Mouse (Mus musculus) lung, embryonic 15.5 days (tissue): Measurements from ENCODE around the gene Chchd6. TPM values are rescaled to one million over a fixed set of nuclear protein-coding genes. Genes with fewer than 3 reads are reported as not detected.
A peak's percentile ranks its signal among the peaks of the same experiment; 100 is the strongest.

ENCODE experiments used
- ATAC-seq: fragments of 200-750 bp; cut with Nextera tagmentation; 2 replicates; pipeline ENCODE4 v1.8.0; 2017; ENCODE audit warnings: moderate number of reproducible peaks, borderline replicate concordance; ENCODE audit not compliant: low FRiP score, low TSS enrichment; ENCODE audit errors: extremely low read depth
- H3K27ac ChIP-seq: fragments of 300-500 bp; sonication (generic); 2 replicates; pipeline ENCODE4 v1.5.1; 2015; ENCODE audit warnings: moderate library complexity, mild to moderate bottlenecking, inconsistent platforms
- H3K27me3 ChIP-seq: fragments of 300-500 bp; sonication (generic); 2 replicates; pipeline ENCODE4 v1.6.1; 2015; ENCODE audit warnings: inconsistent platforms
- H3K36me3 ChIP-seq: fragments of 300-500 bp; sonication (generic); 2 replicates; pipeline ENCODE4 v1.6.1; 2015; ENCODE audit warnings: inconsistent platforms
- H3K4me1 ChIP-seq: fragments of 300-500 bp; sonication (generic); 2 replicates; pipeline ENCODE4 v1.6.1; 2015; ENCODE audit warnings: inconsistent platforms
- H3K4me2 ChIP-seq: fragments of 300-500 bp; sonication (generic); 2 replicates; pipeline ENCODE4 v1.6.1; 2015; ENCODE audit warnings: inconsistent platforms, mild to moderate bottlenecking, moderate library complexity
- H3K4me3 ChIP-seq: fragments of 300-500 bp; sonication (generic); 2 replicates; pipeline ENCODE4 v1.5.1; 2015; ENCODE audit warnings: mild to moderate bottlenecking, inconsistent platforms
- H3K9ac ChIP-seq: fragments of 300-500 bp; sonication (generic); 2 replicates; pipeline ENCODE4 v1.6.1; 2015; ENCODE audit warnings: inconsistent platforms
- H3K9me3 ChIP-seq: fragments of 300-500 bp; sonication (generic); 2 replicates; pipeline ENCODE4 v1.6.1; 2016; ENCODE audit warnings: inconsistent platforms
- WGBS: fragments of 180-500 bp; shearing (Covaris S2); methylation state at CpG from one replicate; pipeline ENCODE4 v1.1.7; 2015; 5-methylcytosine and 5-hydroxymethylcytosine counted together
- polyA plus RNA-seq: library from polyadenylated mRNA; unstranded; fragments of >200 nt; fragmentation: Nextera tagmentation; extraction: Ambion mirVana; gene quantifications from 2 replicates; pipeline ENCODE4 v1.2.1, GENCODE M21; 2015

The Chchd6 gene
- polyA plus RNA-seq, 1 experiment from 2014 or later: 60.8 TPM

DNA sequence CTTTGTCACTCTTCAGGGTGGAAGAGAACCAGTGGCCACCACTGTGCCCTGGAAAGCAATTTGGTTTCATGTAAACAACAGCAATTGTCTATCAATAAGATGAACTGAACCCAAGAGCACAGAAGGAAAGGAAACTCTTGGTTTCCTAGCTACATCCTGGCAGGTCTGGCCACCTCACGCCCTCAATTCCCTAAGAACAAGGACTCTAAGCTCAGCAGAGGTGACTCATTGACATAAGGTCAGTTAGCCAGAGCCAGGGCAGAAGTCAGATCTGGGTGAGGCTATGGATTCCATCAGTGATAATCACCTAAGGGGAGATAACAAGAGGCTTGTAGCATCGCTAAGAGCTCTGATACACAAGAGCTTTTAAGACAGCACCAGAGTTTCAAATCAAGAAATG lies 137.9 kb downstream of the Chchd6 start:
- 65% methylated on average over 2 of the region's 2 CpGs for WGBS
- Histone ChIP-seq H3K9me3 (no peaks in the 10 kb centered on the region), H3K4me2 (no peak overlapping the region), H3K4me1 (peaks cover 40% of the 10 kb centered on the region), H3K4me3 (no peak overlapping the region), H3K9ac (no peak overlapping the region), H3K27ac (no peak overlapping the region), H3K27me3 (no peaks in the 10 kb centered on the region), H3K36me3 (no peaks in the 10 kb centered on the region)
- no peak for ATAC-seq

DNA sequence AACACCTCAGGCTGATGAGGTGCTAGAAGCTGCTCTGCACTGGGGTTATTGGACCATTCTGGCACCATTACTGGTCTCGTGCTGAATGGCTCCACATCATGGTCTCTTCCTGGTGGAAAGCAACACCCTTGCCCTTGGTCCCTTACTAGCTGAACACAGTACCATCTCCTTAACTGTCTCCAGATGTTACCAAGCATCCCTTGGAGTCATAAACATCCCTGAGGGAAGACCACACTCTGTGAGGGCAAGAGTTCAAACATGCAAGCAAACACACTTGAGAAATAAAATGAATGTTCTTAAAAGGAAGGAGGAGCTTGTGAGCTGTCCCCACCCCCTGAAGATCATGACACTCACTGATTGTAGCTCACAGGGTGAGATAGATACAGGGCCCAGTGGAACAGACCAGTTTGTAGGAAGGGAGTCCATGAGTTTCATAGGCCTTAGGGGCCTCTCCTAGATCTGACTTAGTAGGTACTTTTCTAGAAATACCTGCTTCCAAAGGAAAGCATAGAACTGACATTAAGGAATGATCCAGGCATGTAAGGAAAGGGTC lies 139.0 kb downstream of the Chchd6 start:
- Histone ChIP-seq H3K4me2 (no peak overlapping the region), H3K27me3 (no peaks in the 10 kb centered on the region), H3K9ac (no peak overlapping the region), H3K4me1 (peaks cover 29% of the 10 kb centered on the region), H3K9me3 (no peaks in the 10 kb centered on the region), H3K36me3 (no peaks in the 10 kb centered on the region), H3K27ac (no peak overlapping the region), H3K4me3 (no peak overlapping the region)
- peak; percentile 32; the same call in 1 of the 2 replicates for ATAC-seq
- 41% methylated on average over 1 of the region's 1 CpGs for WGBS

DNA sequence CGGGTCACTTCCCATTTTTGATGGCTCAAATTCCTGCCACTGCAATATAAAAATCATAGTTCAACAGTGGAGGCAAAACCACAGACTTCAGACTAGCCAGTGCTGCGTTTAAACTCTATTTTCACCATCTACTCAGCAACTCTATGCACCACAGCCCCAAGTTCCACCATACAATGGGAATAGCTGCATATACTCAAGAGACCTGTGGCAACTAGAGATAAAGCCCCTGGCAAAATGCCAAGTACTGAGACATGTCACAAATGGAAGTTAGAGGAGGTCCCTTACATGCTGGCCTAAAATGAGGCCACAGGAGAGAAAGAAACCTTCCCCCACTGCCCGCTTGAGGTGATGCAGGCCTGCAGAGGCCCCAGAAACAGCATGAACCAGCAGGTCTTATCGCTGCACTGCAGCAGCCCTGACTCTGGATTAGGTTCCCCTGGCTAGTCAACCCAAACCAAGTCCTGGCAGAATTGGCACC lies 139.9 kb downstream of the Chchd6 start:
- H3K27me3 ChIP-seq: no peaks in the 10 kb centered on the region
- no peaks in the 10 kb centered on the region for H3K9me3 ChIP-seq
- peaks cover 25% of the 10 kb centered on the region for H3K4me1 ChIP-seq
- no peak overlapping the region for H3K9ac ChIP-seq
- no peak overlapping the region for H3K4me3 ChIP-seq
- H3K27ac ChIP-seq: no peak overlapping the region; the same call in 1 of the 2 replicates
- H3K4me2 ChIP-seq: no peak overlapping the region
- no peak for ATAC-seq
- H3K36me3 ChIP-seq: no peaks in the 10 kb centered on the region
- WGBS: 57% methylated on average over 4 of the region's 4 CpGs

DNA sequence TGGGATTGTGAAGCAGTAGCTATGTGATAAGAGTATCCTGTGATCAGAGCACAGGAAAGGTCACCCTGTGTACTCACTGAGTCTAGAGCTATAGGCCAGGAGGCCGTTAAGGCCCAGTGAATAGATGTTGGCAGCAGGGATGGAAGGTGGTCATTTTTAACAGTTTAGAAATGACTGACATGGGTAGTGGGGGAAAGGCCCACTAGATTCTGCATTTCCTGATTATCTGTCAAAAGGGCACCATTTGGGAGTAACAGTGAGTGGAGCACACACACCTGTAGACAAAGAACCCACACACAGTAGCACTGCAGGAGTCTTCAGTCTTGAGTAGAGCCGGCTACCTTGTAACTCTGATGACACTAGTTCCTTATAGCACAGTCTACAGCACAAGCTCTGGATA lies 141.0 kb downstream of the Chchd6 start:
- H3K27me3 ChIP-seq: no peaks in the 10 kb centered on the region
- peaks cover 25% of the 10 kb centered on the region for H3K4me1 ChIP-seq
- 91% methylated on average over 2 of the region's 2 CpGs for WGBS
- no peak for ATAC-seq
- no peak overlapping the region for H3K4me3 ChIP-seq
- no peaks in the 10 kb centered on the region for H3K9me3 ChIP-seq
- H3K27ac ChIP-seq: no peak overlapping the region
- no peak overlapping the region for H3K4me2 ChIP-seq
- no peaks in the 10 kb centered on the region for H3K36me3 ChIP-seq
- H3K9ac ChIP-seq: no peak overlapping the region

DNA sequence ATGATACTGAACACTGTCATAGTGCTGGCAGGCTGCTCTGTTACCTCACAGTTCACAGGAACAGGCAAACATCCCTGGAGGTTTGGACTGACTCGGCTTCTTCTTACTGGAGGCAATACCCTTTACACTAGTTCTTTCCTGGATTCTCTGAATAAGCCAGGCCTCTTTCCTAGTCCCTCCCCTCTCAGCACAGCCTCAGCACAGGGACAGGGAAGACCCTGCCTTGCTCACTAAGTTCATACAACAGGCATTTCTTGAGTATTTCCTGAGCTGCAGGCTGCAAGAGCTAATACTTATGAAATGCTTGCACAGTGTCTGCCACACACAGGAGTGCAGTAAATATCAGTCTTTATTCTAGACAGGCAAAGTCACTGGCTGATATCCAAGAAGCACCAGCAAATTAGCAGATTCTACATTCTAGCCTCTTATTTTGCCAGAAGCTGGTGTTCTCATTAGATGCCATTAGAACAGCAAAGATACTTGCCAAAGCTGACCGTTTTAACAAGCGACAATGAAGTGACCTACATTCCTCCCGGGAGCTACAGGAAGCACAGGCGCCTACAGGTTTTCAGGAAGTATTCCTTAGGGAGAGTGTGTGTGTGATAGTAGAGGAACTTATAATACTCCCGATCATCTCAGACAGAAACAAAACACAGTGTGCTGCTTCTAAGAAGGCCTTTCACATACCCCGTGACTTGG lies 142.3 kb downstream of the Chchd6 start:
- Histone ChIP-seq H3K36me3 (no peaks in the 10 kb centered on the region), H3K27ac (peak overlapping the region; percentile 53), H3K4me2 (no peak overlapping the region), H3K9me3 (no peaks in the 10 kb centered on the region), H3K9ac (no peak overlapping the region), H3K27me3 (no peaks in the 10 kb centered on the region), H3K4me3 (no peak overlapping the region), H3K4me1 (peaks cover 25% of the 10 kb centered on the region)
- ATAC-seq: no peak
- WGBS: 17% methylated on average over 7 of the region's 7 CpGs

DNA sequence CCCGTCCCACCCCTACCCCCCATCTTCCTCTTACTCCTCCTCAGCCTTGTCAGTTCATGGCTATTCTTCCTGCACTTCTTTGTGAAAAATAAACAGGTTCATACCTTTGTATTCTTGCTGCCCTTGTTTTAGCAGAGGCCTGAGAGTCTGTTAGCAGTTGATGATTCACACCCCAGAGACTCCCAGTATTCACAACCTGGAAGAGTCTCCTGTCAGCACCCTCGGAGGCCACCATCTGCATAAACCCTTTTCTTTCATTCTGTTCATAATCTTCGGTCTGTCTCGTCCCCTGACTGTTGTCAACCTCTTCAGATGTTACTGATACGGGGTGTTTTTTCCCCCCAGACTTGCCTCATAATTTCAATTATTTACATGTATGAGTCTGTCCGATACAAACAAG lies 143.1 kb downstream of the Chchd6 start:
- Histone ChIP-seq H3K9me3 (no peaks in the 10 kb centered on the region), H3K4me3 (no peak overlapping the region), H3K27ac (no peak overlapping the region), H3K4me1 (peaks cover 25% of the 10 kb centered on the region), H3K27me3 (no peaks in the 10 kb centered on the region), H3K36me3 (no peaks in the 10 kb centered on the region), H3K4me2 (no peak overlapping the region), H3K9ac (no peak overlapping the region)
- no peak for ATAC-seq
- 68% methylated on average over 6 of the region's 6 CpGs for WGBS

DNA sequence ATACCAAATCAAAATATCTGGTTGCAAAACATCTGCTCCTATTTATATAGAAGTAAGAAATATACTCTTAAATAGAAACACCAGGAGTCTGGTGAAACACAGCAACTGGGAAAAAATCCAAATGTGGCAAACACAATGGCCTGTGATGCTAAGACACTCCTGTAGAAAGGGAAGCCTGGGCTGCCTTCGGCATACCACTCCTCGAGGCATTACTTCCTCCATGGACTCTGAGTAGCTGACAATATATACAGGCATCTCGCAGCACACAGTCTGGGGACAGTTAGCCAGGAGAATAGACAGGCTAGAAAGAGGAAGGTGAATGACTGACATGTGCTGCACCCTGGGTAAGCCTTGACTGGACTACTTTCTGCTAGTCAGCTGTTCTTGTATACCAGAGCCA lies 146.7 kb downstream of the Chchd6 start:
- H3K36me3 ChIP-seq: no peaks in the 10 kb centered on the region
- H3K4me2 ChIP-seq: no peak overlapping the region
- no peaks in the 10 kb centered on the region for H3K9me3 ChIP-seq
- H3K9ac ChIP-seq: no peak overlapping the region
- no peak overlapping the region for H3K4me3 ChIP-seq
- no peak overlapping the region for H3K27ac ChIP-seq
- no peaks in the 10 kb centered on the region for H3K27me3 ChIP-seq
- no peak for ATAC-seq
- peaks cover 18% of the 10 kb centered on the region for H3K4me1 ChIP-seq
- WGBS: 47% methylated on average over 3 of the region's 3 CpGs

DNA sequence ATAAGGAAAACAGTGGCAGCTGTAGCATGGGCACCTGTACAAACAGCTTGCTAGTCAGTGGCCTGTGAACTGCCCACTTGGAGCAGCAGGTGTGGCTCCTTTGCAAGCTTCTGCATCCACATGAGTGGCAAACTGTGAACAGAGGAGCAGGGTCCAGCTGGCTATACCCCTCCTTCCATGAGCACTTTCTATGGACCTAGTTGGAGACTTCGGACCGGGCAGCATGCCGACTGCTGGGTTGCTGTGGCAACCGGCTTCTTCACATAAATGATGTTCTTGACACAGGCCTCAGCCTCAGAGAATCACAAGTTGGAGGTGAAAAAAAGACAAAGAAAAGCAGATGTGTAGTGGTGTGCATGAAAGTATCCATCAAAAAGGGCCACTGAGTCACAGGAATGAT lies 154.8 kb downstream of the Chchd6 start:
- no peak overlapping the region for H3K9ac ChIP-seq
- ATAC-seq: no peak
- H3K27ac ChIP-seq: 0 out of 2 replicates have a peak overlapping the region, but pooled peaks have one; percentile 29
- no peaks in the 10 kb centered on the region for H3K36me3 ChIP-seq
- no peak overlapping the region for H3K4me3 ChIP-seq
- no peak overlapping the region for H3K4me2 ChIP-seq
- H3K4me1 ChIP-seq: no peaks in the 10 kb centered on the region
- H3K9me3 ChIP-seq: no peaks in the 10 kb centered on the region
- WGBS: 68% methylated on average over 4 of the region's 4 CpGs
- no peaks in the 10 kb centered on the region for H3K27me3 ChIP-seq

DNA sequence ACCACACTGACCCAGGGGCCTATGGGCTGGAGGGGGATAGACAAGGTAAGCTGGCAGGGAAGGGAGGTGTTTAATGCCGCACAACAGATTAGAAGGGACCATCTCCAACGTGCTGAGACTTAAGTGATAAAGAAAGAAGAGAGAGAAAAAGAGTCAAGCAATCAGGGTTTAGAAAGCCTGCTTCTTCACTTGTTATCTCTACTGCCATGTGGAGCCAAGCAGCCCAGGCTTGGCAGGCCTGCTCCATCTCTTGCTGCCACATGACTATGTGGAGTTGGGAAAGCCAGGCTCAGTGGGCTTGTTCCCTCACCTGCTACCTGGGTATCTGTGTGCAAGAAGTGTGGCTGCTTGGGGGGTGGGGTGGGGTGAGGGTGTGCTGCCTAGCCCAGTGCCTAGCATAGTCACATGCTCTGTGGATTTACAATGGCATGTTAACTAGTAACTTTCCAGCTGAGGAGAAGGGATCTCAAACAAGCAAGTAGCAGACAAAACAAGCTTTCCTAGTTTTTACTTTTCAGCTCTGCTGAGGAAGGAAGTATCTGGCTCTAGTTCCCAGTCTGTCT lies 163.5 kb downstream of the Chchd6 start:
- H3K9me3 ChIP-seq: no peaks in the 10 kb centered on the region
- H3K4me3 ChIP-seq: no peak overlapping the region
- no peaks in the 10 kb centered on the region for H3K4me1 ChIP-seq
- no peak overlapping the region for H3K9ac ChIP-seq
- WGBS: 62% methylated on average over 2 of the region's 2 CpGs
- no peaks in the 10 kb centered on the region for H3K27me3 ChIP-seq
- ATAC-seq: no peak
- H3K36me3 ChIP-seq: no peaks in the 10 kb centered on the region
- H3K4me2 ChIP-seq: no peak overlapping the region
- no peak overlapping the region for H3K27ac ChIP-seq

DNA sequence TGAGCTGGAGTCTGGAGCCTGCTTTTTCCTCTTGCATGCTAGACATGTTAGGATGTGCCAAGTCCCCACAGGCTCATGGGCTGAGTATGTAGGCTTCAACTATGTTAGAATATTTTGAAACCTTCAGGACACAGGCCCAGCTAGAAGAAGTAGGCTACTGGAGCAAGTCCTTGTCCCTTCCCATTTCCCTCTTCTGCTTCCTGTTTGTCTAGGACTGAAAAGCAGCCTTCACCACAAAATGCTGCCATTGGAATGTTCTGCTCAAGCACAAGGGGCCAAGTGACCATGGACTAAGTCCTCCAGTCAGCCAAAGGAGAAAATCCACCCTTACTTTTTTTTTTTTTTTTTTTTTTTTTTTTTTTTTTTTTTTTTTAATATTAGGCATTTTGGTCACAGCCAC lies 164.7 kb downstream of the Chchd6 start:
- Histone ChIP-seq H3K4me2 (no peak overlapping the region), H3K27ac (no peak overlapping the region), H3K36me3 (no peaks in the 10 kb centered on the region), H3K27me3 (no peaks in the 10 kb centered on the region), H3K4me1 (no peaks in the 10 kb centered on the region), H3K4me3 (no peak overlapping the region), H3K9ac (no peak overlapping the region), H3K9me3 (no peaks in the 10 kb centered on the region)
- no peak for ATAC-seq

DNA sequence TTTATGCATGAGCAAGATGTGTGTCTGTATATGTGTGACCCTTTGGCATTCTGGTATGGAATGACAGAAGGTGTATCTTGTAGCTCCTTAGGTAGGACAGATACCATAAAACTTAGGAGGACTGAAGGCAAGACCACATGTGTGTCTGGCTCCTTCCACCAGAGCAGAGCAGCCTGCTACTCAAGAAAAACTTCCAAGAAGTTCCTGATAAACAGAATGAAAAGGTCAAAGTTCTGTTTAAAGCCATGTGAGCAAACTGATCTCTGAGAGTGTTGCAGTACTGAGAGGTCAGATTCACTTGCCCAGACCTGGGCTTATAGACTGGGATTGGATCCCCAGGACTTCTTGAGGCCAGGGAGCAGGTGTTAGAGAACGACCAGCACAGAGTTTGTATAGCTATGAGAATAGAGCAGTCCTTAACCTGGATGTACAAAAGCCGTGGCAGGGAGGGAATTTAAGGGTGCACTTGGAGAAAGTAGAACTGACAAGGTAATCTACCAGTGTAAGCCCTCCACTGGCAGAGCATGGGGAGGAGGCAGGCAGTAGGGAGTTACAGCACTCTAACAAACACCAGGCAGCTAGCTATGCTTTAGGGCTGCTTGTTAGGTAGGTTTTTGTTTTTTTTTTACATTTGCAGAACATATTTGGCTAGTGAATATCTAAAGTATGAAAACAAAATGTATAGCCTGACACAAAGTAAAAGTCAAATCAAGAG lies 166.6 kb downstream of the Chchd6 start:
- Histone ChIP-seq H3K4me2 (no peak overlapping the region), H3K36me3 (no peaks in the 10 kb centered on the region), H3K27ac (no peak overlapping the region), H3K9ac (no peak overlapping the region), H3K4me3 (no peak overlapping the region), H3K27me3 (no peaks in the 10 kb centered on the region), H3K9me3 (no peaks in the 10 kb centered on the region), H3K4me1 (0 out of 2 replicates have a peak, but pooled peaks cover 10% of the 10 kb centered on the region)
- WGBS: 25% methylated on average over 2 of the region's 2 CpGs
- ATAC-seq: no peak

DNA sequence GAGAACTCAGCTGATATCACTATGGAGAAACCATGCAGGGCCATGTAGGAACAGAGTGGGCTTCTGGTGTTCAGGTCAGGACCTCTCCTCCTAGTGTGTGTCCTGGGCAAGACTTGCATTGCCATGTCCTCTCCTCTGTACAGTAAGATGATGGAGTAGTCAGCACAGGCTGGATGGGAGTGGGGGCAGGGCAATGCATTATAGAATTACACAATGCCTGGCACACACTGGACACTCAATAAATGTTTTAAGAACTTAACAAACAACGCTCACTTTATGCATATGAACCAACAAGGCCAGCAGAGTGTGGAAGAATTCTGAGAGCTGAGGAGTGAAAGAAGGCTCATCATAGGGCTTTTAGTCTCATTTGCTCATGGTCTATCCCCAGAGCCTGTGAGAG lies 171.0 kb downstream of the Chchd6 start:
- no peaks in the 10 kb centered on the region for H3K9me3 ChIP-seq
- no peaks in the 10 kb centered on the region for H3K36me3 ChIP-seq
- H3K4me1 ChIP-seq: 0 out of 2 replicates have a peak, but pooled peaks cover 19% of the 10 kb centered on the region
- no peaks in the 10 kb centered on the region for H3K27me3 ChIP-seq
- no peak overlapping the region for H3K27ac ChIP-seq
- no peak overlapping the region for H3K9ac ChIP-seq
- peak; percentile 47; the same call in 1 of the 2 replicates for ATAC-seq
- no peak overlapping the region for H3K4me2 ChIP-seq
- no peak overlapping the region for H3K4me3 ChIP-seq
- 53% methylated on average over 1 of the region's 1 CpGs for WGBS
